Mouse (Mus musculus): Measurements from ENCODE around the gene Mapk6.
A peak's percentile ranks its signal among the peaks of the same experiment; 100 is the strongest.
"Not testable (repeated sequence)": the region's sequence is repeated elsewhere in the genome, so short reads cannot be mapped to it uniquely, and the experiment has no call there.

Gene Mapk6

GRCm38 (mm10) chr9:75409852-75410378, at the start of gene Mapk6:
TSS of gene Mapk6 (minus strand) at chr9:75410005.
- DNase-seq = peak; percentile 97

- no peak for DNase-seq
Observed at GRCm38 (mm10) chr9:75455684-75456083, 45.9 kb upstream of the Mapk6 start.

- no peak for DNase-seq
Observed at GRCm38 (mm10) chr9:75453994-75454393, 44.2 kb upstream of the Mapk6 start.

GRCm38 (mm10) chr9:75448021-75448420, 38.2 kb upstream of the Mapk6 start:
- DNase-seq = no peak

GRCm38 (mm10) chr9:75446574-75446973, 36.8 kb upstream of the Mapk6 start:
- DNase-seq = not testable (repeated sequence)

- no peak for DNase-seq
Observed at GRCm38 (mm10) chr9:75444981-75445380, 35.2 kb upstream of the Mapk6 start.

- DNase-seq = no peak
Observed at GRCm38 (mm10) chr9:75441691-75442131, 31.9 kb upstream of the Mapk6 start.

GRCm38 (mm10) chr9:75440796-75441666, 31.2 kb upstream of the Mapk6 start, which contains the start of gene Leo1:
TSS of gene Leo1 (plus strand) at chr9:75441524.
- DNase-seq = peak; percentile 94

- DNase-seq = peak; percentile 51
Observed at GRCm38 (mm10) chr9:75437653-75438385, 28.0 kb upstream of the Mapk6 start.

- peak; percentile 84 for DNase-seq
Observed at GRCm38 (mm10) chr9:75435918-75436317, 26.1 kb upstream of the Mapk6 start.

- DNase-seq = no peak
Observed at GRCm38 (mm10) chr9:75435291-75435690, 25.5 kb upstream of the Mapk6 start.

- no peak for DNase-seq
Observed at GRCm38 (mm10) chr9:75434872-75435271, 25.1 kb upstream of the Mapk6 start.

GRCm38 (mm10) chr9:75434172-75434793, 24.5 kb upstream of the Mapk6 start:
- peak; percentile 73 for DNase-seq

- DNase-seq = no peak
Observed at GRCm38 (mm10) chr9:75432694-75433093, 22.9 kb upstream of the Mapk6 start.

- no peak for DNase-seq
Observed at GRCm38 (mm10) chr9:75430822-75431621, 21.2 kb upstream of the Mapk6 start.

- DNase-seq = no peak
Observed at GRCm38 (mm10) chr9:75429657-75430056, 19.9 kb upstream of the Mapk6 start.

- DNase-seq = no peak
Observed at GRCm38 (mm10) chr9:75429040-75429439, 19.2 kb upstream of the Mapk6 start.

- DNase-seq = no peak
Observed at GRCm38 (mm10) chr9:75428274-75428600, 18.4 kb upstream of the Mapk6 start.

- no peak for DNase-seq
Observed at GRCm38 (mm10) chr9:75427366-75428273, 17.8 kb upstream of the Mapk6 start.

- DNase-seq = no peak
Observed at GRCm38 (mm10) chr9:75425796-75426391, 16.1 kb upstream of the Mapk6 start.
